Mouse (Mus musculus) cerebellum, postnatal 10 days (tissue): ENCODE measurements around the gene Tek.
"Not testable (repeated sequence)": the region's sequence is repeated elsewhere in the genome, so short reads cannot be mapped to it uniquely, and the experiment has no call there.

ENCODE experiments used
- DNase-seq, 2 experiments: peaks; one replicate each; pipeline ENCODE4 v3.0.0; 2021; ENCODE audit warnings: mixed read lengths in 2 of 2

The Tek gene

GRCm38 (mm10) chr4:94738838-94739731 lies at the start of gene Tek:
Tek (plus strand) TSS chr4:94739289.
- DNase-seq = peak; percentile 30 to 36

GRCm38 (mm10) chr4:94689804-94690203 lies 49.3 kb upstream of the Tek start:
- DNase-seq = not testable (repeated sequence)

- no peak for DNase-seq
Observed at GRCm38 (mm10) chr4:94691078-94691477, 48.0 kb upstream of the Tek start.

- DNase-seq = no peak
Observed at GRCm38 (mm10) chr4:94692175-94692574, 46.9 kb upstream of the Tek start.

GRCm38 (mm10) chr4:94696368-94696767 lies 42.7 kb upstream of the Tek start:
- DNase-seq = peak; percentile 4 to 5

- no peak for DNase-seq
Observed at GRCm38 (mm10) chr4:94711002-94711401, 28.1 kb upstream of the Tek start.

GRCm38 (mm10) chr4:94711426-94711825 lies 27.7 kb upstream of the Tek start:
- DNase-seq = no peak

GRCm38 (mm10) chr4:94713741-94714140 lies 25.3 kb upstream of the Tek start:
- DNase-seq = no peak

GRCm38 (mm10) chr4:94715166-94715565 lies 23.9 kb upstream of the Tek start:
- DNase-seq = no peak

- DNase-seq = no peak
Observed at GRCm38 (mm10) chr4:94725799-94726198, 13.3 kb upstream of the Tek start.

GRCm38 (mm10) chr4:94732721-94733120 lies 6.4 kb upstream of the Tek start:
- DNase-seq = no peak

- no peak for DNase-seq
Observed at GRCm38 (mm10) chr4:94737326-94738295, 1.5 kb upstream of the Tek start.

GRCm38 (mm10) chr4:94741824-94742223 lies 2.7 kb downstream of the Tek start:
- DNase-seq = no peak

GRCm38 (mm10) chr4:94745749-94746148 lies 6.7 kb downstream of the Tek start:
- DNase-seq = peak; percentile 29 to 54

GRCm38 (mm10) chr4:94746387-94746811 lies 7.3 kb downstream of the Tek start:
- peak in 1 of 2 experiments; percentile 3 for DNase-seq

GRCm38 (mm10) chr4:94747338-94747737 lies 8.2 kb downstream of the Tek start:
- no peak for DNase-seq

- DNase-seq = peak in 1 of 2 experiments; percentile 5
Observed at GRCm38 (mm10) chr4:94752512-94752911, 13.4 kb downstream of the Tek start.

GRCm38 (mm10) chr4:94765217-94765616 lies 26.1 kb downstream of the Tek start:
- no peak for DNase-seq

GRCm38 (mm10) chr4:94766176-94766575 lies 27.1 kb downstream of the Tek start:
- no peak for DNase-seq

GRCm38 (mm10) chr4:94768624-94769023 lies 29.5 kb downstream of the Tek start:
- no peak for DNase-seq

GRCm38 (mm10) chr4:94781043-94781442 lies 42.0 kb downstream of the Tek start:
- DNase-seq = no peak

- no peak for DNase-seq
Observed at GRCm38 (mm10) chr4:94785921-94786320, 46.8 kb downstream of the Tek start.

GRCm38 (mm10) chr4:94803187-94803586 lies 64.1 kb downstream of the Tek start:
- no peak for DNase-seq
